Comparison of ENCODE assay signal across 8 mouse cellular contexts in the genomic region with DNA sequence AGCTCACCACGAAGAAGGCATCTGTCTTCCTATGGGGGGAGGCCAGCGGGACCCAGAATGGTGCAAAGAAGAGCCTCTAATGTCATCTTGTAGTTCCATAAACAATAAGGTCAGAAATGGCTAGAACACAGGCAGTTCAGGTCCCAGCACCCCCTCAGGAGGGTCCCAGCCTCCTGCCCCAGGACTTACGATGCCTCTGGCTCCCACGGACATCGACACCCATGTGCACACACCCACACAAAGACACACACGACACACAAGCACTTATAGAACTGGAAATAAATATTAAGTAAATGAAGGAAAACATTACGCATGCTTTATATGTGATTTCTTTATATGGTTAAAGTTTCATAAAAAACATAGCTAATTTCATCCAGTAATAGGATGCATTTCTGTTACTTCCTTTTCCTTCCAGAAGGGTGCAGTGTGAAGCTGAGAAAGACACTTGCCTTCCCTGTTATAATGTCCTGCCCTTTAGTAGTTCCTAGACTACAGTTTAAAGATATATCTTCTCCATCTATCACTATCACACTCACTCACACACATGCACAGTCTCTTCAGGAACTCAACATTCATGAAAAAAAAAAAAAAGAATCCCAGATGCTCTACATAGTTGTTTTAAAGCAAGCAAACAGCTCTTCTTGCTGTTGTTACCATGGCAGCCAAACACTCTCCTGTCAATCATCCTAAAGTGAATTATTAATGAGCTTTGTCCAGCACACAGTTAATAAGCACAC. TPM values are rescaled to one million over a fixed set of nuclear protein-coding genes. Genes with fewer than 3 reads are reported as not detected.
A peak's percentile ranks its signal among the peaks of the same experiment; 100 is the strongest.
DNase-seq lines count a peak whose midpoint lies in the region; ATAC-seq lines count a peak whose summit lies in the region.

No protein-coding gene starts in this region.

- peaks cover 18% of the 10 kb centered on the region for H3K4me1 ChIP-seq in neural tube, embryonic 15.5 days

- H3K27me3 ChIP-seq in neural tube, embryonic 15.5 days (replicated peaks), result no peaks in the 10 kb centered on the region

- H3K4me3 ChIP-seq in neural tube, embryonic 15.5 days (replicated peaks), result no peak overlapping the region

- ATAC-seq in neural tube, embryonic 15.5 days (ENCODE audit: low FRiP score), result peak; percentile 46; the same call in 1 of the 2 replicates
- no peak for ATAC-seq in cerebellum, adult (ENCODE audit: insufficient number of reproducible peaks, low FRiP score, low TSS enrichment)

- peak; percentile 33 for DNase-seq in left cerebral cortex, adult 11 months (ENCODE audit: low spot score)
- no peak for DNase-seq in left cerebral cortex, adult 8-10 months (ENCODE audit: low spot score in 2 of 2)
- peak; percentile 14 for DNase-seq in c-Kit-positive CD71-positive TER-119-positive erythroid progenitor cells, embryonic 14.5 days (ENCODE audit: low spot score)
- DNase-seq in hindlimb bud, embryonic 11.5 days (ENCODE audit: extremely low spot score, low read depth, low spot score), result peak; percentile 18
- no peak for DNase-seq in gastrocnemius, postnatal 10 days
- no peak for DNase-seq in urinary bladder, postnatal 4 days (ENCODE audit: low spot score in 2 of 2)

- no peaks in the 10 kb centered on the region for H3K36me3 ChIP-seq in neural tube, embryonic 15.5 days

- H3K27ac ChIP-seq in neural tube, embryonic 15.5 days (replicated peaks), result 0 out of 2 replicates have a peak overlapping the region, but pooled peaks have one; percentile 9

- H3K9ac ChIP-seq in neural tube, embryonic 15.5 days (replicated peaks), result no peak overlapping the region

- no peak overlapping the region for H3K4me2 ChIP-seq in neural tube, embryonic 15.5 days

- WGBS in neural tube, embryonic 15.5 days, result 83% methylated on average over 7 of the region's 7 CpGs

- H3K9me3 ChIP-seq in neural tube, embryonic 15.5 days (replicated peaks), result no peaks in the 10 kb centered on the region

RNA-seq across cellular contexts. Expression of a gene that starts 27.1 kb away (rescaled TPM):
- total RNA-seq in left cerebral cortex, adult 8-10 months (2022), result 1,000 to 10,000 TPM; 1,516 to 1,784 (median 1,611) TPM
- 19.6 and 22.3 TPM in 2 replicates for polyA plus RNA-seq in neural tube, embryonic 15.5 days (2015; fragmentation: Nextera tagmentation; extraction: Ambion mirVana)
- total RNA-seq in gastrocnemius, postnatal 10 days (2021), result 1 to 10 TPM; 2.3 to 2.4 TPM

Comparison
In these comparisons a context has a peak if more than half of its experiments do, and no peak if none do; other contexts are left out.
1. DNase-seq: peak in left cerebral cortex, adult 11 months (single experiment), c-Kit-positive CD71-positive TER-119-positive erythroid progenitor cells, embryonic 14.5 days (single experiment) and hindlimb bud, embryonic 11.5 days (single experiment); none in left cerebral cortex, adult 8-10 months (0 of 2), gastrocnemius, postnatal 10 days (single experiment) and urinary bladder, postnatal 4 days (0 of 2).
2. RNA of a gene that starts 27.1 kb away (total RNA-seq): 1,516 to 1,784 TPM in left cerebral cortex, adult 8-10 months; 2.3 to 2.4 TPM in gastrocnemius, postnatal 10 days; every median in the first group is over 100 times any median in the second.